Mouse (Mus musculus): ENCODE measurements around the gene 1700029P11Rik. TPM values are rescaled to one million over a fixed set of nuclear protein-coding genes. Genes with fewer than 3 reads are reported as not detected.
"Not testable (repeated sequence)": the region's sequence is repeated elsewhere in the genome, so short reads cannot be mapped to it uniquely, and the experiment has no call there.

The 1700029P11Rik gene
- polyA plus RNA-seq, 1 experiment = 159 TPM

- Histone ChIP-seq H3K4me1 (ENCODE audit: control insufficient read depth, insufficient read depth, low read length) (peaks cover 4% of the 10 kb centered on the region; the same call in 1 of the 2 replicates), H3K27ac (ENCODE audit: control insufficient read depth, insufficient read depth, low read depth, low read length) (no peak overlapping the region), H3K36me3 (ENCODE audit: control insufficient read depth, insufficient read depth, low read length) (no peaks in the 10 kb centered on the region), H3K27me3 (ENCODE audit: control insufficient read depth, insufficient read depth, low read length) (no peaks in the 10 kb centered on the region), H3K4me3 (ENCODE audit: control insufficient read depth, low read depth, low read length) (no peak overlapping the region)
- TF ChIP-seq CTCF (IDR thresholded peaks at IDR 0.05; ENCODE audit: control insufficient read depth, insufficient read depth, insufficient replicate concordance, low read depth, low read length) (no peak), POLR2A (IDR thresholded peaks at IDR 0.05; ENCODE audit: control insufficient read depth, low read depth, low read length) (no peak)
Measured at GRCm38 (mm10) chr15:81966062-81966829, 14.1 kb upstream of the 1700029P11Rik start.

- Histone ChIP-seq H3K27ac (ENCODE audit: control insufficient read depth, insufficient read depth, low read depth, low read length) (no peak overlapping the region), H3K27me3 (ENCODE audit: control insufficient read depth, insufficient read depth, low read length) (no peaks in the 10 kb centered on the region), H3K4me3 (ENCODE audit: control insufficient read depth, low read depth, low read length) (no peak overlapping the region), H3K36me3 (ENCODE audit: control insufficient read depth, insufficient read depth, low read length) (no peaks in the 10 kb centered on the region), H3K4me1 (ENCODE audit: control insufficient read depth, insufficient read depth, low read length) (no peaks in the 10 kb centered on the region; the same call in 1 of the 2 replicates)
- TF ChIP-seq POLR2A (IDR thresholded peaks at IDR 0.05; ENCODE audit: control insufficient read depth, low read depth, low read length) (no peak), CTCF (IDR thresholded peaks at IDR 0.05; ENCODE audit: control insufficient read depth, insufficient read depth, insufficient replicate concordance, low read depth, low read length) (no peak)
Measured at GRCm38 (mm10) chr15:81967821-81968220, 12.5 kb upstream of the 1700029P11Rik start.

GRCm38 (mm10) chr15:81968447-81968846 is 11.9 kb upstream of the 1700029P11Rik start:
- no peak for TF ChIP-seq POLR2A (IDR thresholded peaks at IDR 0.05; ENCODE audit: control insufficient read depth, low read depth, low read length)
- TF ChIP-seq CTCF (IDR thresholded peaks at IDR 0.05; ENCODE audit: control insufficient read depth, insufficient read depth, insufficient replicate concordance, low read depth, low read length) = no peak
- H3K27me3 ChIP-seq (ENCODE audit: control insufficient read depth, insufficient read depth, low read length) = no peaks in the 10 kb centered on the region
- H3K36me3 ChIP-seq (ENCODE audit: control insufficient read depth, insufficient read depth, low read length) = no peaks in the 10 kb centered on the region
- H3K4me1 ChIP-seq (ENCODE audit: control insufficient read depth, insufficient read depth, low read length) = no peaks in the 10 kb centered on the region; the same call in 1 of the 2 replicates
- no peak overlapping the region for H3K27ac ChIP-seq (ENCODE audit: control insufficient read depth, insufficient read depth, low read depth, low read length)
- no peak overlapping the region for H3K4me3 ChIP-seq (ENCODE audit: control insufficient read depth, low read depth, low read length)

GRCm38 (mm10) chr15:81969173-81969572 is 11.2 kb upstream of the 1700029P11Rik start:
- H3K4me1 ChIP-seq (ENCODE audit: control insufficient read depth, insufficient read depth, low read length) = no peaks in the 10 kb centered on the region; the same call in 1 of the 2 replicates
- TF ChIP-seq CTCF (IDR thresholded peaks at IDR 0.05; ENCODE audit: control insufficient read depth, insufficient read depth, insufficient replicate concordance, low read depth, low read length) = no peak
- no peak for TF ChIP-seq POLR2A (IDR thresholded peaks at IDR 0.05; ENCODE audit: control insufficient read depth, low read depth, low read length)
- H3K27ac ChIP-seq (ENCODE audit: control insufficient read depth, insufficient read depth, low read depth, low read length) = no peak overlapping the region
- H3K27me3 ChIP-seq (ENCODE audit: control insufficient read depth, insufficient read depth, low read length) = no peaks in the 10 kb centered on the region
- H3K4me3 ChIP-seq (ENCODE audit: control insufficient read depth, low read depth, low read length) = no peak overlapping the region
- no peaks in the 10 kb centered on the region for H3K36me3 ChIP-seq (ENCODE audit: control insufficient read depth, insufficient read depth, low read length)

GRCm38 (mm10) chr15:81969635-81970034 is 10.7 kb upstream of the 1700029P11Rik start:
- not testable (repeated sequence) for H3K4me1 ChIP-seq (ENCODE audit: control insufficient read depth, insufficient read depth, low read length); H3K27ac ChIP-seq (ENCODE audit: control insufficient read depth, insufficient read depth, low read depth, low read length); H3K27me3 ChIP-seq (ENCODE audit: control insufficient read depth, insufficient read depth, low read length); H3K36me3 ChIP-seq (ENCODE audit: control insufficient read depth, insufficient read depth, low read length); H3K4me3 ChIP-seq (ENCODE audit: control insufficient read depth, low read depth, low read length)

GRCm38 (mm10) chr15:81970498-81970897 is 9.8 kb upstream of the 1700029P11Rik start:
- H3K27me3 ChIP-seq (ENCODE audit: control insufficient read depth, insufficient read depth, low read length); H3K4me1 ChIP-seq (ENCODE audit: control insufficient read depth, insufficient read depth, low read length); H3K4me3 ChIP-seq (ENCODE audit: control insufficient read depth, low read depth, low read length); H3K27ac ChIP-seq (ENCODE audit: control insufficient read depth, insufficient read depth, low read depth, low read length); H3K36me3 ChIP-seq (ENCODE audit: control insufficient read depth, insufficient read depth, low read length): not testable (repeated sequence)

- H3K36me3 ChIP-seq (ENCODE audit: control insufficient read depth, insufficient read depth, low read length); H3K4me3 ChIP-seq (ENCODE audit: control insufficient read depth, low read depth, low read length); H3K4me1 ChIP-seq (ENCODE audit: control insufficient read depth, insufficient read depth, low read length); H3K27me3 ChIP-seq (ENCODE audit: control insufficient read depth, insufficient read depth, low read length); H3K27ac ChIP-seq (ENCODE audit: control insufficient read depth, insufficient read depth, low read depth, low read length): not testable (repeated sequence)
Measured at GRCm38 (mm10) chr15:81975156-81975555, 5.2 kb upstream of the 1700029P11Rik start.

- no peak overlapping the region for H3K27ac ChIP-seq (ENCODE audit: control insufficient read depth, insufficient read depth, low read depth, low read length)
- no peaks in the 10 kb centered on the region for H3K4me1 ChIP-seq (ENCODE audit: control insufficient read depth, insufficient read depth, low read length)
- H3K4me3 ChIP-seq (ENCODE audit: control insufficient read depth, low read depth, low read length) = peak overlapping the region; percentile 21
- no peak for TF ChIP-seq POLR2A (IDR thresholded peaks at IDR 0.05; ENCODE audit: control insufficient read depth, low read depth, low read length)
- no peak for TF ChIP-seq CTCF (IDR thresholded peaks at IDR 0.05; ENCODE audit: control insufficient read depth, insufficient read depth, insufficient replicate concordance, low read depth, low read length)
- no peaks in the 10 kb centered on the region for H3K27me3 ChIP-seq (ENCODE audit: control insufficient read depth, insufficient read depth, low read length)
- H3K36me3 ChIP-seq (ENCODE audit: control insufficient read depth, insufficient read depth, low read length) = no peaks in the 10 kb centered on the region
Measured at GRCm38 (mm10) chr15:81982173-81982572, 1.8 kb downstream of the 1700029P11Rik start.

All from testis, adult 2 months (tissue).